Mouse (Mus musculus): ENCODE measurements at regions not wholly inside any gene's neighbourhood (a gene's known extent, or its start where the extent isn't known, plus 50 kb on each side); places are given as distances from the start of the nearest gene placed in this dataset.

DNA sequence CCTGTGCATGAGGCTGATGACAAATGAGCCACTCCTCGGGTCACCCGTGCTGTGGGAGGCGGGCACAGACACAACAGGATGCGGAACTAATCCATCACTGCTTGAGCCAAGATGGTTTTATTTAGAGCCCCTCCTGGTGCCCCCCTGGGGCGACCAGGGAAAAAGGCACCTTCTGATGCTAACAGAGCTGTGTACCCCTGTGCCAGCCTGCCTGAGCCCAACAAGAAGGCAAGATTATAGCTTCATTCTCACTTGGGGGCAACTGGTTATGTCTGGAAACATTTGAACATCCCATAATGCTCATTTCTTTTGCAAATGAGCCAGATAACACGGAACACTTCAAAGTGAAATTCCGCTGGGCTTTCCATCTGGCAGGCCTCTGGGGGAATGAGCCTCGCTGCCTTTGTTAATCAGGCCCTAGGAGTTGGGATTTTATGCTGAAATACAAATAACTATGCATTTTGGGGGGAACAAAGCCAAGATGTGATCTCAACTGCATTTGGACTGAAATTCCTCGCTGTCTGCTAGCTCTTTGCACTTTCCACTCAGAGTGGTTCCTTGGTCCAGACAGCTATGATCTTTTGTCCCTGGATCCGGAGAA is 62.5 kb upstream of the Aldh1b1 start:
- TF ChIP-seq CTCF (IDR thresholded peaks at IDR 0.05; ENCODE audit: control insufficient read depth, insufficient read depth, insufficient read length) (no peak), FOSL1 (IDR thresholded peaks at IDR 0.05; ENCODE audit: insufficient read depth, low read length, poor library complexity, severe bottlenecking) (no peak), MAX (IDR thresholded peaks at IDR 0.05) (no peak)
